Mouse (Mus musculus): ENCODE data around the gene Ajap1.

- TF ChIP-seq ZKSCAN1 (IDR thresholded peaks at IDR 0.05; ENCODE audit: borderline replicate concordance, low read depth, low read length), result no peak
- no peak for TF ChIP-seq SMC3 (IDR thresholded peaks at IDR 0.05; ENCODE audit: low read depth, low read length)
- TF ChIP-seq RAD21 (IDR thresholded peaks at IDR 0.05; ENCODE audit: low read depth, low read length), result no peak
These were observed 56.5 kb downstream of the Ajap1 start for GRCm38 (mm10) chr4:153425961-153426656.
